Mouse (Mus musculus) liver, embryonic 16.5 days (tissue): ENCODE results near the gene Pcid2. TPM values are rescaled to one million over a fixed set of nuclear protein-coding genes. Genes with fewer than 3 reads are reported as not detected.

Experiments
- ATAC-seq: fragments of 200-750 bp; cut with Nextera tagmentation; 2 replicates; pipeline ENCODE4 v1.8.0; 2017; ENCODE audit warnings: low read depth, mild to moderate bottlenecking, moderate number of reproducible peaks, moderate library complexity
- H3K27ac ChIP-seq: fragments of 300-500 bp; sonication (generic); 2 replicates; pipeline ENCODE4 v1.5.1; 2014; ENCODE audit warnings: mild to moderate bottlenecking, low read length
- H3K27me3 ChIP-seq: fragments of 300-500 bp; sonication (generic); 2 replicates; pipeline ENCODE4 v1.6.1; 2014; ENCODE audit warnings: low read depth, low read length, mixed read lengths; ENCODE audit not compliant: control insufficient read depth, insufficient read depth
- H3K36me3 ChIP-seq: fragments of 300-500 bp; sonication (generic); 2 replicates; pipeline ENCODE4 v1.6.1; 2014; ENCODE audit warnings: mild to moderate bottlenecking; ENCODE audit not compliant: control insufficient read depth, insufficient read depth
- H3K4me1 ChIP-seq: fragments of 300-500 bp; sonication (generic); 2 replicates; pipeline ENCODE4 v1.6.1; 2014; ENCODE audit warnings: low read depth, low read length, mixed read lengths; ENCODE audit not compliant: control insufficient read depth
- H3K4me2 ChIP-seq: fragments of 300-500 bp; sonication (generic); 2 replicates; pipeline ENCODE4 v1.6.1; 2014; ENCODE audit warnings: low read depth, low read length, mixed read lengths
- H3K4me3 ChIP-seq: fragments of 300-500 bp; sonication (generic); 2 replicates; pipeline ENCODE4 v1.5.1; 2014; ENCODE audit warnings: low read depth, mild to moderate bottlenecking, low read length
- H3K9ac ChIP-seq: fragments of 300-500 bp; sonication (generic); 2 replicates; pipeline ENCODE4 v1.6.1; 2014; ENCODE audit warnings: low read depth, low read length
- H3K9me3 ChIP-seq: fragments of 300-500 bp; sonication (generic); replicated peaks from 2 replicates; pipeline ENCODE4 v1.6.1; 2016; ENCODE audit warnings: low read length; ENCODE audit not compliant: control insufficient read depth
- WGBS: fragments of 180-500 bp; shearing (Covaris S2); extraction: QIAGEN DNeasy Blood & Tissue Kit; methylation state at CpG from one replicate; pipeline ENCODE4 v1.1.7; 2014; ENCODE audit not compliant: insufficient replicate concordance; 5-methylcytosine and 5-hydroxymethylcytosine counted together
- polyA plus RNA-seq: library from polyadenylated mRNA; unstranded; fragments of >200 nt; fragmentation: Nextera tagmentation; extraction: Ambion mirVana; gene quantifications from 2 replicates; pipeline ENCODE4 v1.2.1, GENCODE M21; 2015

Gene Pcid2
- polyA plus RNA-seq, 1 experiment from 2014 or later = 14.3 TPM

- peaks cover 3% of the 10 kb centered on the region; the same call in 1 of the 2 replicates for H3K4me1 ChIP-seq
- WGBS = 51% methylated on average over 17 of the region's 17 CpGs
- peak within 1 kb of the TSS; percentile 79 for H3K27ac ChIP-seq
- ATAC-seq = peak; percentile 76
- no peaks in the 10 kb centered on the region for H3K36me3 ChIP-seq
- peak within 1 kb of the TSS; percentile 53 for H3K4me3 ChIP-seq
- H3K9me3 ChIP-seq = no peaks in the 10 kb centered on the region
- peak within 1 kb of the TSS; percentile 55 for H3K4me2 ChIP-seq
- H3K27me3 ChIP-seq = no peaks in the 10 kb centered on the region
- H3K9ac ChIP-seq = peak within 1 kb of the TSS; percentile 62
Observed at GRCm38 (mm10) chr8:13060441-13061150, 44.7 kb downstream of the Pcid2 start, which contains the start of gene Proz. Gene Proz, plus strand, starts transcription at chr8:13060914.

GRCm38 (mm10) chr8:13057351-13057750 is 47.9 kb downstream of the Pcid2 start:
- Histone ChIP-seq H3K4me3 (no peak overlapping the region), H3K9ac (no peak overlapping the region), H3K27me3 (no peaks in the 10 kb centered on the region), H3K4me1 (peaks cover 3% of the 10 kb centered on the region; the same call in 1 of the 2 replicates), H3K27ac (peak overlapping the region; percentile 78), H3K9me3 (no peaks in the 10 kb centered on the region), H3K36me3 (no peaks in the 10 kb centered on the region), H3K4me2 (0 out of 2 replicates have a peak overlapping the region, but pooled peaks have one; percentile 15)
- peak; percentile 87 for ATAC-seq
- 52% methylated on average over 4 of the region's 4 CpGs for WGBS

- WGBS = 65% methylated on average over 10 of the region's 10 CpGs
- Histone ChIP-seq H3K9ac (no peak overlapping the region), H3K9me3 (no peaks in the 10 kb centered on the region), H3K27ac (no peak overlapping the region), H3K4me3 (no peak overlapping the region), H3K4me2 (no peak overlapping the region), H3K36me3 (peaks cover 14% of the 10 kb centered on the region), H3K27me3 (no peaks in the 10 kb centered on the region), H3K4me1 (no peaks in the 10 kb centered on the region)
- ATAC-seq = no peak
Observed at GRCm38 (mm10) chr8:13050550-13050949, 54.7 kb downstream of the Pcid2 start.

- H3K4me2 ChIP-seq = no peak overlapping the region
- no peaks in the 10 kb centered on the region for H3K27me3 ChIP-seq
- WGBS = 51% methylated on average over 5 of the region's 5 CpGs
- H3K4me1 ChIP-seq = no peaks in the 10 kb centered on the region
- H3K9me3 ChIP-seq = no peaks in the 10 kb centered on the region
- H3K36me3 ChIP-seq = peaks cover 14% of the 10 kb centered on the region
- H3K9ac ChIP-seq = no peak overlapping the region
- no peak overlapping the region for H3K27ac ChIP-seq
- ATAC-seq = no peak
- H3K4me3 ChIP-seq = no peak overlapping the region
Observed at GRCm38 (mm10) chr8:13047652-13048051, 57.6 kb downstream of the Pcid2 start.

- no peaks in the 10 kb centered on the region for H3K36me3 ChIP-seq
- WGBS = 35% methylated on average over 4 of the region's 4 CpGs
- H3K4me2 ChIP-seq = no peak overlapping the region
- no peaks in the 10 kb centered on the region for H3K27me3 ChIP-seq
- H3K4me1 ChIP-seq = peaks cover 9% of the 10 kb centered on the region; the same call in 1 of the 2 replicates
- H3K9me3 ChIP-seq = no peaks in the 10 kb centered on the region
- ATAC-seq = no peak
- H3K9ac ChIP-seq = no peak overlapping the region
- H3K27ac ChIP-seq = no peak overlapping the region
- H3K4me3 ChIP-seq = no peak overlapping the region
Observed at GRCm38 (mm10) chr8:13041459-13041858, 63.8 kb downstream of the Pcid2 start.

GRCm38 (mm10) chr8:13039054-13039453 is 66.2 kb downstream of the Pcid2 start:
- Histone ChIP-seq H3K27ac (peak overlapping the region; percentile 15; the same call in 1 of the 2 replicates), H3K4me1 (peaks cover 10% of the 10 kb centered on the region; the same call in 1 of the 2 replicates), H3K36me3 (no peaks in the 10 kb centered on the region), H3K9me3 (no peaks in the 10 kb centered on the region), H3K9ac (no peak overlapping the region), H3K4me3 (peak overlapping the region; percentile 43; the same call in 1 of the 2 replicates), H3K4me2 (peak overlapping the region; percentile 17), H3K27me3 (no peaks in the 10 kb centered on the region)
- no peak for ATAC-seq
- 50% methylated on average over 6 of the region's 6 CpGs for WGBS

- Histone ChIP-seq H3K27ac (peak overlapping the region; percentile 83), H3K4me3 (peak overlapping the region; percentile 43), H3K9ac (no peak overlapping the region; the same call in 1 of the 2 replicates), H3K36me3 (no peaks in the 10 kb centered on the region), H3K9me3 (no peaks in the 10 kb centered on the region), H3K4me2 (peak overlapping the region; percentile 17), H3K4me1 (peaks cover 10% of the 10 kb centered on the region; the same call in 1 of the 2 replicates), H3K27me3 (no peaks in the 10 kb centered on the region)
- 33% methylated on average over 5 of the region's 5 CpGs for WGBS
- ATAC-seq = peak; percentile 91
Observed at GRCm38 (mm10) chr8:13037569-13037968, 67.7 kb downstream of the Pcid2 start.

GRCm38 (mm10) chr8:13037015-13037414 is 68.2 kb downstream of the Pcid2 start, which contains the start of gene F10:
Gene F10, plus strand, starts transcription at chr8:13037308.
- Histone ChIP-seq H3K27me3 (no peaks in the 10 kb centered on the region), H3K36me3 (no peaks in the 10 kb centered on the region), H3K9me3 (no peaks in the 10 kb centered on the region), H3K9ac (peak within 1 kb of the TSS; percentile 61), H3K4me1 (peaks cover 10% of the 10 kb centered on the region; the same call in 1 of the 2 replicates), H3K27ac (peak within 1 kb of the TSS; percentile 83), H3K4me2 (peak within 1 kb of the TSS; percentile 17), H3K4me3 (peak within 1 kb of the TSS; percentile 43)
- WGBS = 40% methylated on average over 7 of the region's 7 CpGs
- ATAC-seq = peak; percentile 73

GRCm38 (mm10) chr8:13036346-13036812 is 68.9 kb downstream of the Pcid2 start:
- H3K36me3 ChIP-seq = no peaks in the 10 kb centered on the region
- peaks cover 10% of the 10 kb centered on the region for H3K4me1 ChIP-seq
- no peak overlapping the region for H3K9ac ChIP-seq
- H3K27ac ChIP-seq = peak overlapping the region; percentile 83
- H3K4me2 ChIP-seq = no peak overlapping the region
- WGBS = 60% methylated on average over 10 of the region's 10 CpGs
- no peak for ATAC-seq
- H3K9me3 ChIP-seq = no peaks in the 10 kb centered on the region
- no peak overlapping the region for H3K4me3 ChIP-seq
- H3K27me3 ChIP-seq = no peaks in the 10 kb centered on the region
